In the genomic region with DNA sequence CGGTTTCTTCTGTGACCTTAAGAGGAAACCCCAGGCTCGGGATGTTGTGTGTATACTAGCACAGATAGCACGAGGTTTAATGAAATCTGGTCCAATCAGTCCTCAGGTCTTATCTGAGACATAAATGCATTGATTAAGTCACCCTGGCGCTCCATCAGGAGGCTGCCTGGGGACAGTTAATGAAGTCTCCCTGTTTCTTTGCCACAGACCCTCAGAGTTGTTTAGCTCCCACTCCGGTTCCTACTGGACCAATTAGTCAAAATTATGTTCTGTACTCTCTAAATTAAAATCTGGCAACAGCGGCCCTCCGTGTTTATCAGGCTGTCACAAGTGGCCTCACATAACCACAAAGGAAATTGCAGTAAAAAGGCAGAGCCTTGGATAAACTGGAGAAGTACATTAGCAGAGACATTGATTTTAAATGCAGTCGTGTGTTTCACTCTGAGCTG, we compare ENCODE assay signal across 8 mouse cellular contexts.
DNase-seq lines count a peak whose midpoint lies in the region; ATAC-seq and TF ChIP-seq lines count a peak whose summit lies in the region.

No protein-coding gene starts in this region.

- H3K9ac ChIP-seq in heart, adult 2 months (ENCODE audit: low read depth, low read length), result no peak overlapping the region
- H3K9ac ChIP-seq in hindbrain, embryonic 15.5 days, result no peak overlapping the region

- H3K9me3 ChIP-seq in hindbrain, embryonic 15.5 days, result no peaks in the 10 kb centered on the region

- H3K36me3 ChIP-seq in heart, adult 2 months (ENCODE audit: control insufficient read depth, insufficient read depth, low read length), result peaks cover 7% of the 10 kb centered on the region
- H3K36me3 ChIP-seq in hindbrain, embryonic 15.5 days, result no peaks in the 10 kb centered on the region
- H3K36me3 ChIP-seq in macrophage (ENCODE audit: inconsistent target), result no peaks in the 10 kb centered on the region

- TF ChIP-seq EP300 in heart, adult 2 months (IDR thresholded peaks at IDR 0.05; ENCODE audit: insufficient read depth, low read depth, low read length), result no peak

- H3K27me3 ChIP-seq in heart, adult 2 months (ENCODE audit: control insufficient read depth, insufficient read depth, low read length), result no peaks in the 10 kb centered on the region
- H3K27me3 ChIP-seq in hindbrain, embryonic 15.5 days, result no peaks in the 10 kb centered on the region

- H3K4me3 ChIP-seq in heart, adult 2 months, result no peak overlapping the region
- H3K4me3 ChIP-seq in hindbrain, embryonic 15.5 days, result no peak overlapping the region
- no peak overlapping the region for H3K4me3 ChIP-seq in macrophage (ENCODE audit: inconsistent target)
- no peak overlapping the region for H3K4me3 ChIP-seq in layer of hippocampus, adult 2 months

- TF ChIP-seq POLR2A in heart, adult 2 months (IDR thresholded peaks at IDR 0.05; ENCODE audit: insufficient read depth, low read depth, low read length), result no peak
- TF ChIP-seq POLR2A in brain, embryonic 14.5 days (IDR thresholded peaks at IDR 0.05; ENCODE audit: borderline replicate concordance, extremely low read depth, insufficient read depth, insufficient read length, poor library complexity, severe bottlenecking), result no peak

- DNase-seq in heart, adult 2 months, result peak in 1 of 2 experiments; percentile 13
- DNase-seq in heart, adult 9 months (ENCODE audit: low spot score in 2 of 2), result no peak
- DNase-seq in brain, embryonic 14.5 days (ENCODE audit: low read depth), result peak; percentile 87
- DNase-seq in layer of hippocampus, adult 2 months (ENCODE audit: low spot score in 2 of 2), result no peak
- no peak for DNase-seq in cerebellum, postnatal 25 days
- no peak for DNase-seq in right cerebral cortex, postnatal 4 days

- TF ChIP-seq CTCF in heart, adult 2 months (IDR thresholded peaks at IDR 0.05), result no peak
- no peak for TF ChIP-seq CTCF in brain, embryonic 14.5 days (IDR thresholded peaks at IDR 0.05; ENCODE audit: borderline replicate concordance, extremely low read depth, insufficient read depth, insufficient read length)
- no peak for TF ChIP-seq CTCF in layer of hippocampus, adult 2 months (conservative IDR thresholded peaks at IDR 0.05)

- no peaks in the 10 kb centered on the region for H3K79me2 ChIP-seq in heart, adult 2 months (replicated peaks; ENCODE audit: control insufficient read depth, insufficient read depth, low read length)
- no peaks in the 10 kb centered on the region for H3K79me2 ChIP-seq in macrophage (ENCODE audit: inconsistent target)

- H3K27ac ChIP-seq in heart, adult 2 months, result peak overlapping the region; percentile 59
- 0 out of 2 replicates have a peak overlapping the region, but pooled peaks have one; percentile 5 for H3K27ac ChIP-seq in hindbrain, embryonic 15.5 days (replicated peaks)
- H3K27ac ChIP-seq in macrophage, result peak overlapping the region; percentile 65
- H3K27ac ChIP-seq in layer of hippocampus, adult 2 months, result no peak overlapping the region

- H3K4me2 ChIP-seq in hindbrain, embryonic 15.5 days, result no peak overlapping the region

- peaks cover 13% of the 10 kb centered on the region for H3K4me1 ChIP-seq in heart, adult 2 months (ENCODE audit: control insufficient read depth, insufficient read depth, low read length)
- H3K4me1 ChIP-seq in hindbrain, embryonic 15.5 days (replicated peaks), result peaks cover 15% of the 10 kb centered on the region

- intact Hi-C loops in heart, adult 2 months (cut with DNase I), result no loop called here

- ATAC-seq in hindbrain, embryonic 15.5 days (ENCODE audit: low FRiP score, low read depth), result peak; percentile 27; the same call in 1 of the 2 replicates

- WGBS in heart, adult 2 months, result 27% methylated on average over 8 of the region's 8 CpGs
- WGBS in hindbrain, embryonic 15.5 days, result 26% methylated on average over 8 of the region's 8 CpGs
- 23% methylated on average over 8 of the region's 8 CpGs for WGBS in macrophage (ENCODE audit: missing documents)
